Mouse (Mus musculus) kidney, adult 2 months (tissue): ENCODE data around the gene Gm5617. TPM values are rescaled to one million over a fixed set of nuclear protein-coding genes. Genes with fewer than 3 reads are reported as not detected.

Experiments used
- DNase-seq: peaks from one replicate; pipeline ENCODE4 v3.0.0; 2021
- H3K27ac ChIP-seq: fragments of 200-500 bp; 2 replicates; pipeline ENCODE4 v1.5.1; 2012; ENCODE audit warnings: low read depth, low read length, control low read depth, inconsistent platforms; ENCODE audit not compliant: insufficient read depth
- H3K27me3 ChIP-seq: fragments of 200-500 bp; replicated peaks from 2 replicates; pipeline ENCODE4 v1.6.1; 2012; ENCODE audit warnings: mild to moderate bottlenecking, moderate library complexity, low read length, inconsistent platforms; ENCODE audit not compliant: control insufficient read depth, insufficient read depth
- H3K36me3 ChIP-seq: fragments of 200-500 bp; 2 replicates; pipeline ENCODE4 v1.6.1; 2012; ENCODE audit warnings: mild to moderate bottlenecking, moderate library complexity, low read length, inconsistent platforms; ENCODE audit not compliant: control insufficient read depth, insufficient read depth
- H3K4me1 ChIP-seq: fragments of 200-500 bp; 2 replicates; pipeline ENCODE4 v1.6.1; 2011; ENCODE audit warnings: low read length; ENCODE audit not compliant: control insufficient read depth, insufficient read depth
- H3K4me3 ChIP-seq: fragments of 200-500 bp; 2 replicates; pipeline ENCODE4 v1.5.1; 2011; ENCODE audit warnings: mild to moderate bottlenecking, low read depth, low read length, control low read depth; ENCODE audit not compliant: insufficient read depth
- CTCF ChIP-seq: fragments of 200-500 bp; conservative IDR thresholded peaks from 2 replicates; pipeline ENCODE4 v1.5.1; 2011; ENCODE audit warnings: low read depth, mild to moderate bottlenecking, control low read depth, low read length, moderate library complexity, mixed read lengths; ENCODE audit not compliant: insufficient read depth, insufficient read length
- POLR2A ChIP-seq: fragments of 200-500 bp; IDR thresholded peaks from one replicate; pipeline ENCODE4 v1.6.1; 2011; ENCODE audit warnings: low read depth, low read length, control low read depth
- WGBS: fragments of 180-500 bp; shearing (Covaris S2); methylation state at CpG from one replicate; pipeline ENCODE4 v1.1.7; 2018; 5-methylcytosine and 5-hydroxymethylcytosine counted together
- polyA plus RNA-seq: library from polyadenylated mRNA; depleted of rRNA; stranded (reverse); fragments of >200 nt; gene quantifications from 2 replicates; pipeline ENCODE4 v1.2.3, GENCODE M21; 2012; rRNA removed

Gene Gm5617
- polyA plus RNA-seq, 1 experiment = 159 TPM

GRCm38 (mm10) chr9:48538688-48539087 is 43.4 kb downstream of the Gm5617 start:
- Histone ChIP-seq H3K4me3 (no peak overlapping the region), H3K27ac (no peak overlapping the region), H3K27me3 (no peaks in the 10 kb centered on the region), H3K4me1 (no peaks in the 10 kb centered on the region), H3K36me3 (no peaks in the 10 kb centered on the region)
- TF ChIP-seq CTCF (no peak), POLR2A (no peak)
- WGBS = 15% methylated on average over 12 of the region's 12 CpGs
- no peak for DNase-seq

Other genes with a start within 250 kb of the Gm5617 start
- gene Nxpe2, start 142.0 kb upstream of the Gm5617 start, polyA plus RNA-seq = 0.81 and 1.4 TPM in 2 replicates
- gene Rexo2, start 14.8 kb upstream of the Gm5617 start, polyA plus RNA-seq = 73.1 and 77.4 TPM in 2 replicates
- gene Rbm7, start 143 bp upstream of the Gm5617 start, polyA plus RNA-seq = 22.7 and 23.9 TPM in 2 replicates
- 2.0 and 3.1 TPM in 2 replicates for gene Nnmt, start 109.7 kb downstream of the Gm5617 start, polyA plus RNA-seq